Mouse (Mus musculus): ENCODE data around the gene Tns4. TPM values are rescaled to one million over a fixed set of nuclear protein-coding genes. Genes with fewer than 3 reads are reported as not detected.

Tns4 gene
- polyA plus RNA-seq, 1 experiment from 2014 or later, result 0.67 TPM

DNA sequence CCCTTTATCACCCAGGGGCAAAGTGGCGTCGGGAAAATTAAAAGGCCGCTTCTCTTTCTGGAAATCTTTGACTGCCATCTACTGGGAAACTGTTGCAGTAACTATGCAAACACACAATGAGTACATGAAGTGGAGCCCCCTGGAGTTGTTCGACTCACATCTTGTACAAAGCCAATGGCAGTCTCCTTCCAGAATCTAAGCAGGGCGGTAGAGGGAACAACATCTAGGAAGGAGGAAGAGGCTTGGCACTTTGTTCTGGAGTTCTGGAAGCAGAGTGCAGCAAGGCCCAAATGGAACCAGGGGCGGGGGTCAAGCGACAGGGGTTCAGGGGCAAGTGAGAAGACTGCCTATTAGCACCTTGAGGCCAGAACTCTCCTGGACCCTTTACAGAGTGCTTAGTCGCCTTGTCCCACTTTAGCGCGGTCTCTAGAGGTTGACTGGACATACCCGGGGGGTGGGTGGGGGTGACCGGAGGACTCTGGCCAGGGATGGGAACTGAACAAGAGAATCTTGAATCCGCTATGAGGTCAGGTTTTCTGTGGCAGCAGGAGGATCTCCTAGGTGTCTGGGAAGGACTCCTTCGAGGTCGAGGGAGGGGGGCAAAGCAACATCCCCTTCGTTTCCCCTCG lies 48.6 kb downstream of the Tns4 start:
- H3K4me1 ChIP-seq (ENCODE audit: control insufficient read depth, insufficient read depth, low read length), result peaks cover 20% of the 10 kb centered on the region

DNA sequence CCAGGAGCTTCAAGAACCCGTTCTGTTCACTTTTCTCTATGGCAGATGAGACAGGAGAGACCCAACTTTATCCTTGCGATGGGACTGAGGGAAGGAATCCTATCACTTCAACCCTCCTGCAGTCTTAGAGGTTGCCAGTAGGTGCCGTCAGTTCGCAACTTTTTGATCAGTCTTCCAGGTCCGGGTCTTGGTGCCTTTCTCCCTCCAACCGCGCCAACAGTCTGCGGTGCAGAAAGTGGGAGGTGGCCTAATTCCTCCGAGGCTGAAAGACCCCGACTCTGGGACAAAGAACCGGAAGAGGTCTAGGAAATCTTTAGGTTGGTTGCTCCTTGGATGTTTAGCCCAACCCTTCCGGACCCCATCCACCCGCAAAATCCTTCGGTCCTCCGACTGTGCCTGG lies 49.3 kb downstream of the Tns4 start:
- ATAC-seq (ENCODE audit: low FRiP score) (peak; percentile 76), DNase-seq (ENCODE audit: low spot score, missing footprints) (peak; percentile 98)
- Histone ChIP-seq H3K9me3 (ENCODE audit: control insufficient read depth, low read length) (no peaks in the 10 kb centered on the region), H3K27me3 (ENCODE audit: control insufficient read depth, insufficient read depth, low read length) (no peaks in the 10 kb centered on the region), H3K36me3 (ENCODE audit: control insufficient read depth, insufficient read depth, low read length) (no peaks in the 10 kb centered on the region), H3K4me3 (ENCODE audit: low read depth, low read length) (peak overlapping the region; percentile 53), H3K4me1 (ENCODE audit: control insufficient read depth, insufficient read depth, low read length) (peaks cover 20% of the 10 kb centered on the region), H3K9ac (ENCODE audit: low read length) (peak overlapping the region; percentile 91), H3K27ac (ENCODE audit: low read depth, low read length) (peak overlapping the region; percentile 88), H3K4me2 (peak overlapping the region; percentile 93)
- 1% methylated on average over 15 of the region's 15 CpGs for WGBS

More for the DNA sequence above, 48.6 kb downstream of the Tns4 start:
- peak overlapping the region; percentile 88 for H3K27ac ChIP-seq (ENCODE audit: low read depth, low read length)
- peak overlapping the region; percentile 53 for H3K4me3 ChIP-seq (ENCODE audit: low read depth, low read length)
- ATAC-seq (ENCODE audit: low FRiP score), result peak; percentile 23
- no peak for DNase-seq (ENCODE audit: low spot score, missing footprints)
- no peaks in the 10 kb centered on the region for H3K36me3 ChIP-seq (ENCODE audit: control insufficient read depth, insufficient read depth, low read length)
- H3K9me3 ChIP-seq (ENCODE audit: control insufficient read depth, low read length), result no peaks in the 10 kb centered on the region
- 1% methylated on average over 17 of the region's 17 CpGs for WGBS
- H3K4me2 ChIP-seq, result peak overlapping the region; percentile 93
- no peaks in the 10 kb centered on the region for H3K27me3 ChIP-seq (ENCODE audit: control insufficient read depth, insufficient read depth, low read length)
- peak overlapping the region; percentile 91 for H3K9ac ChIP-seq (ENCODE audit: low read length)

DNA sequence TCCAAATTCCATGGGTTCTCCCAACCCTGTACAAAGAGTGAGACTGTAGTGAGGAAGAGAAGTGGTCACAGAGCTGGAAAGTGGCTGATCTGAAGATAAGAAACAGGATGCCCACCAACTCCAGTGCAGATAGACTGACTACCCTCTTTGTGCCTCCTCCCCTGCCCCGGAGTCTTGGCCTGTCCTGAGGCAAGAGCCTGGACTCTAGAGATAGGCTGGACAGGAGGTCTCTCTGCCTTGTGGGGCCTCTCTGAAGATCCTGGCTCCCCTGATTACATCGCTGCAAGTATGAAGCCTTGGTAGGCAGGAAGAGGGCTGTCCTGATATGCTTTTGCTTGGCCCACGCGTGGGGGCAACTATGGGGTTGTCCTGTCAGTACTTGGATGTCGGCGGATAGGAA lies 52.9 kb downstream of the Tns4 start:
- no peak for DNase-seq (ENCODE audit: low spot score, missing footprints)
- H3K4me2 ChIP-seq, result no peak overlapping the region
- H3K36me3 ChIP-seq (ENCODE audit: control insufficient read depth, insufficient read depth, low read length), result no peaks in the 10 kb centered on the region
- H3K9ac ChIP-seq (ENCODE audit: low read length), result no peak overlapping the region
- H3K27ac ChIP-seq (ENCODE audit: low read depth, low read length), result no peak overlapping the region
- no peaks in the 10 kb centered on the region for H3K27me3 ChIP-seq (ENCODE audit: control insufficient read depth, insufficient read depth, low read length)
- H3K4me3 ChIP-seq (ENCODE audit: low read depth, low read length), result no peak overlapping the region
- 78% methylated on average over 6 of the region's 6 CpGs for WGBS
- ATAC-seq (ENCODE audit: low FRiP score), result no peak
- H3K4me1 ChIP-seq (ENCODE audit: control insufficient read depth, insufficient read depth, low read length), result peaks cover 8% of the 10 kb centered on the region; the same call in 1 of the 2 replicates
- H3K9me3 ChIP-seq (ENCODE audit: control insufficient read depth, low read length), result no peaks in the 10 kb centered on the region

DNA sequence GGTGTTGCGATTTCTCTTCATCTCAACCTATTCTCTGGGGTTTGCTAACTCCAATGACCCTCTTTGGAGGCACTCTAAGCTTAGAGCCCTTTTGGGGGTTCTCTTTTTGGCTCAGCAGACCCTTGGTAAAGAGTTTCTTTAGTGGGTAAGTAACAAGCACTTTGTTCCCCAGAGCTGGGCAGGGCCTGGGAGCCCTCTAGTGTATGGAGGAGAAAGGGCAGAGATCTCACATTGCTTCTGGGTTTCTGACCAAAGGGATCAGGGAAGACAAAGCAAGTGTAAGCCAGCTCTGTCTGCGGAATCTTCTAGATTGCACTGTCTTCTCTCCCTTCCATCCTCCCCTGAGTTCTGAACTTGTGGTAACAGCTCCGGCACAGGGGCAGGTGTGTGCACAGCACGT lies 53.8 kb downstream of the Tns4 start:
- no peak for DNase-seq (ENCODE audit: low spot score, missing footprints)
- Histone ChIP-seq H3K36me3 (ENCODE audit: control insufficient read depth, insufficient read depth, low read length) (no peaks in the 10 kb centered on the region), H3K9ac (ENCODE audit: low read length) (no peak overlapping the region), H3K4me2 (no peak overlapping the region), H3K27me3 (ENCODE audit: control insufficient read depth, insufficient read depth, low read length) (no peaks in the 10 kb centered on the region), H3K9me3 (ENCODE audit: control insufficient read depth, low read length) (no peaks in the 10 kb centered on the region), H3K4me1 (ENCODE audit: control insufficient read depth, insufficient read depth, low read length) (0 out of 2 replicates have a peak, but pooled peaks cover under 1% of the 10 kb centered on the region), H3K27ac (ENCODE audit: low read depth, low read length) (no peak overlapping the region), H3K4me3 (ENCODE audit: low read depth, low read length) (no peak overlapping the region)
- ATAC-seq (ENCODE audit: low FRiP score), result no peak
- WGBS, result 74% methylated on average over 4 of the region's 4 CpGs

DNA sequence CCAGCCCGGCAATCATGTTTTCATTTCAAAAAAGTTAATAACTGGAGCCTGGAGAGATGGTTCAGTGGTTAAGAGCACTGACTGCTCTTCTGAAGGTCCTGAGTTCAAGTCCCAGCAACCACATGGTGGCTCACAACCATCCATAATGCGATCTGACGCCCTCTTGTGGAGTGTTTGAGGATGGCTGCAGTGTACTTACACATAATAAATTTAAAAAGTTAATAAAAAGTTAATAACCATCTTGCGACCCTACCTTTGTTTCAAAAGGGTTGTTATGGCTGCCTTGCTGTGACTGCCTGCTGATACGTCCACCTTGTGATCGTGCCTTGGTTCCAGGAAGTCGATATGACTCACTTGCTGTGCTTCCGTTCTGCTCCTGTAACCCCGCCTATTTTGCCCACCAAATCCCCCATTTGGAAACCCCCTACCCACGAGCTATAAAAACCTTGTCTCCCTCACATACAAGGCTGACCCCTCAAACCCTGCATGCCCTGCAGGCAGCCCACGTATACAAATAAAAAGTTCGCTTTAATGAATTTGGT lies 62.1 kb downstream of the Tns4 start:
- no peak overlapping the region for H3K4me2 ChIP-seq
- no peak overlapping the region for H3K27ac ChIP-seq (ENCODE audit: low read depth, low read length)
- 85% methylated on average over 12 of the region's 12 CpGs for WGBS
- no peak overlapping the region for H3K9ac ChIP-seq (ENCODE audit: low read length)
- peaks cover 1% of the 10 kb centered on the region; the same call in 1 of the 2 replicates for H3K36me3 ChIP-seq (ENCODE audit: control insufficient read depth, insufficient read depth, low read length)
- H3K9me3 ChIP-seq (ENCODE audit: control insufficient read depth, low read length), result no peaks in the 10 kb centered on the region
- no peak for DNase-seq (ENCODE audit: low spot score, missing footprints)
- ATAC-seq (ENCODE audit: low FRiP score), result no peak
- no peak overlapping the region for H3K4me3 ChIP-seq (ENCODE audit: low read depth, low read length)
- H3K27me3 ChIP-seq (ENCODE audit: control insufficient read depth, insufficient read depth, low read length), result no peaks in the 10 kb centered on the region
- peaks cover 7% of the 10 kb centered on the region for H3K4me1 ChIP-seq (ENCODE audit: control insufficient read depth, insufficient read depth, low read length)

DNA sequence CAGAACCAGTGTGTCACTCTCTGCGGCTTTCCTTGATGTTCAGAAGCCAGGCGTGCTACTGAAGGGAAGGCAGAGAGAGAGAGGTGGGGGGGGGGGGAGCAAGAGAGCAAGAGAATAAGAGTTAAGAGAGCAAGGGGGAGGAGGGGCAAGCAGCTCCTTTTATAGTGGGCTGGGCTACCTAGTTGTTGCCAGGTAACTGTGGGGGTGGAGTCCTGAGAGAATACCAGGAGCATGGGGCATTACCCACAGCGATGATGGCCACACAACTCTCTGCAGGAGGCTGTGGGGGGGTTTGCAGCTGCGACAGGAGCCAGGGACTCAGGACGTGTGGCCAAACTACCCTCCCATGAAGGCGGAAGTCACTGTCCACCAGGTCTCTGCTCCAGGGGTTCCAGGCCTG lies 63.2 kb downstream of the Tns4 start:
- WGBS, result 82% methylated on average over 6 of the region's 6 CpGs
- Histone ChIP-seq H3K27me3 (ENCODE audit: control insufficient read depth, insufficient read depth, low read length) (no peaks in the 10 kb centered on the region), H3K9me3 (ENCODE audit: control insufficient read depth, low read length) (no peaks in the 10 kb centered on the region), H3K36me3 (ENCODE audit: control insufficient read depth, insufficient read depth, low read length) (peaks cover 8% of the 10 kb centered on the region; the same call in 1 of the 2 replicates), H3K27ac (ENCODE audit: low read depth, low read length) (no peak overlapping the region), H3K9ac (ENCODE audit: low read length) (no peak overlapping the region), H3K4me1 (ENCODE audit: control insufficient read depth, insufficient read depth, low read length) (peaks cover 10% of the 10 kb centered on the region), H3K4me2 (no peak overlapping the region), H3K4me3 (ENCODE audit: low read depth, low read length) (no peak overlapping the region)
- DNase-seq (ENCODE audit: low spot score, missing footprints) (no peak), ATAC-seq (ENCODE audit: low FRiP score) (no peak)

DNA sequence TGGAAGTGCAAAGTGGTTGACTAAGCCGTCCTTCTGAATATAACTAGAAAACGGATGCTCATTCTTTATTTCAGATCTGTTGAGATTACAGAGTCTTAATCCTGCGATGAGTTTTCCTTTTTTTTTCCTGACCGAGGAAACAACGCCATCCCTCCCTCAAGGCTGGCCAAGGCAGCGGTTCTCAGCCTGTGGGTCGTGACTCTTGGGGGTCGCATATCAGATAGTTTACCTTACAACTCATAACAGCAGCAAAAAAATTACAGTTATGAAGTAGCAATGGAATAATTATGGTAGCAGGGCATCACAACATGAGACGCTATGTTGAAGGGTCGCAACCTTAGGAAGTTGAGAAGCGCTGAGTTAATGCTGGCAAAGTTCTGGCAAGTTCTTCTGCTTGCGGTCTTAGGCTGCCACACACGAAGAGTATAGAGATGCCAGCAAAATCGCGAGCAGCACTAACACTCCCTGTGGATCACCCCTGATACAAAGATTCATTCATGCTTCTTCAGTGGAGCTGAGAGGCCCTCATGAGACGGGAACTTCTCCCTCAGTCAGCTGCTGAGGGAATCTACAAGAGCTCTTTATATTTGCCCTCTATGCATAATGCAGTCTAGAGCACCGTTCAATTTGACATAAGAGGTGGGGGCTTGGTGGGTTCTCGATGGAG lies 64.5 kb downstream of the Tns4 start:
- no peaks in the 10 kb centered on the region for H3K9me3 ChIP-seq (ENCODE audit: control insufficient read depth, low read length)
- H3K27ac ChIP-seq (ENCODE audit: low read depth, low read length), result no peak overlapping the region
- H3K36me3 ChIP-seq (ENCODE audit: control insufficient read depth, insufficient read depth, low read length), result peaks cover 17% of the 10 kb centered on the region; the same call in 1 of the 2 replicates
- H3K27me3 ChIP-seq (ENCODE audit: control insufficient read depth, insufficient read depth, low read length), result no peaks in the 10 kb centered on the region
- peaks cover 10% of the 10 kb centered on the region for H3K4me1 ChIP-seq (ENCODE audit: control insufficient read depth, insufficient read depth, low read length)
- WGBS, result 54% methylated on average over 18 of the region's 18 CpGs
- DNase-seq (ENCODE audit: low spot score, missing footprints), result no peak
- H3K4me2 ChIP-seq, result peak overlapping the region; percentile 32
- peak overlapping the region; percentile 22; the same call in 1 of the 2 replicates for H3K4me3 ChIP-seq (ENCODE audit: low read depth, low read length)
- H3K9ac ChIP-seq (ENCODE audit: low read length), result peak overlapping the region; percentile 9; the same call in 1 of the 2 replicates
- ATAC-seq (ENCODE audit: low FRiP score), result peak; percentile 49

DNA sequence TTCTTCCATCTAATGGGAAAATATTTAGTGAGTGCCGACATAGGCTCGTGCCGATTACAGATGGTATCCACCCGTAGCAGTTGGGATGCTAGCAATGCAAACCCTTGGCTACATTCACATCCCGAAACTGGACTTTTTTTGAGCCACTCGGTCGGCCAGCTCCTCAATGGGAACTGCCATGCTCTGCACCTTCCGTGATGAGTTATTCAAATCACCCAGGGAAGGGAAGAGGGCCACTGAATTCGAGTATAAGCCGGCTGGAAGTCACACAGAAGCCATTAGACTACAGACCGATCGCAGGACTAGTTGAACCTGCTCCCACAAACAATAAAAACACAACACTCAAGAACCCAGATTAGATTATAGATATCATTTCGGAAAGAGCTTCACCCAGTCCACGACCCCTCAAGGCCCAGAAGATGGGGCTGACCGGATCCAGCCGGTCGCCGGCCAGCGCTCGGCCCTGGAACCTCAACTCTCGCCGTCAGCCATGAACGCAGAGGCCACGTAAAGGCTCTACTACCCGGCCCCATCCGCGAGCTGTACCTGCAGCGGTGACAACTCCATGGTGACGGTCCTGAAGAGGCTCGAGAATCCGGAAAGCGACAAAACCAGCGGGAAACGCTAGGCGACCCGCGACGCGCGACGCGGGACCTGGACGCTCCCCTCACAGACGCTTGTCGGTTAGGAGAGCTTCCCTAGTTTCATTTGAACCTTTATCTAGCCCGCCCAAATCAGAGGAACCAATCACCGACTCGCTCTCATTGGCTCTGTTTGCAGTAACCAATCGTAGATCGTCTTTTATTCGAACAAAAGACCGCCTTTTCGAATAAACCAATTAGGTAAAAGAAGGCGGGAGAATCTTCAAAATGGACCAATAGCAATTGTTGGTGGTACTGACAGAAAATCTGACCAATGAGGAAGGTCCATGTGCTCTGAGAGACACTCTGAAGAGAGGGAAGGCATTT lies 65.3 kb downstream of the Tns4 start, which contains the start of gene Top2a:
TSS of gene Top2a (minus strand) at position 690 of the 968 bp plus-strand sequence.
- peaks cover 10% of the 10 kb centered on the region for H3K4me1 ChIP-seq (ENCODE audit: control insufficient read depth, insufficient read depth, low read length)
- H3K9me3 ChIP-seq (ENCODE audit: control insufficient read depth, low read length), result no peaks in the 10 kb centered on the region
- peak within 1 kb of the TSS; percentile 76 for H3K4me3 ChIP-seq (ENCODE audit: low read depth, low read length)
- DNase-seq (ENCODE audit: low spot score, missing footprints), result peak; percentile 100
- ATAC-seq (ENCODE audit: low FRiP score), result peak; percentile 94
- H3K36me3 ChIP-seq (ENCODE audit: control insufficient read depth, insufficient read depth, low read length), result peaks cover 19% of the 10 kb centered on the region; the same call in 1 of the 2 replicates
- no peaks in the 10 kb centered on the region for H3K27me3 ChIP-seq (ENCODE audit: control insufficient read depth, insufficient read depth, low read length)
- WGBS, result under 1% methylated on average over 54 of the region's 54 CpGs
- peak within 1 kb of the TSS; percentile 59 for H3K4me2 ChIP-seq
- H3K9ac ChIP-seq (ENCODE audit: low read length), result peak within 1 kb of the TSS; percentile 88
- peak within 1 kb of the TSS; percentile 58; the same call in 1 of the 2 replicates for H3K27ac ChIP-seq (ENCODE audit: low read depth, low read length)

Measured in midbrain, embryonic 11.5 days (tissue).